Mouse (Mus musculus) MEL (cell line): ENCODE measurements around the gene Fkbp14.

Experiments
- CHD2 ChIP-seq: IDR thresholded peaks from 2 replicates; pipeline ENCODE4 v1.6.1; 2011; ENCODE audit warnings: low read length, improper control_type of control experiment
- CTCF ChIP-seq, 3 experiments: IDR thresholded peaks in 2 of 3; conservative IDR thresholded peaks in 1 of 3; 2 replicates each; pipeline ENCODE4 v1.5.1; 2011 to 2012; ENCODE audit warnings: low read length in 3 of 3, low read depth in 2 of 3, mild to moderate bottlenecking in 2 of 3, improper control_type of control experiment in 1 of 3, inconsistent platforms in 1 of 3, mixed read lengths in 1 of 3, moderate library complexity in 1 of 3; ENCODE audit not compliant: control insufficient read depth in 1 of 3, insufficient read depth in 1 of 3, poor library complexity in 1 of 3, severe bottlenecking in 1 of 3
- E2F4 ChIP-seq: IDR thresholded peaks from 2 replicates; pipeline ENCODE4 v1.6.1; 2011; ENCODE audit warnings: low read depth, low read length, improper control_type of control experiment, borderline replicate concordance
- EP300 ChIP-seq, 2 experiments: IDR thresholded peaks; 2 replicates each; pipeline ENCODE4 v1.6.1; 2011; ENCODE audit warnings: improper control_type of control experiment in 2 of 2, low read length in 2 of 2, low read depth in 1 of 2, mild to moderate bottlenecking in 1 of 2
- HCFC1 ChIP-seq: IDR thresholded peaks from 2 replicates; pipeline ENCODE4 v1.6.1; 2012; ENCODE audit warnings: low read depth, mild to moderate bottlenecking, inconsistent platforms, low read length, improper control_type of control experiment, moderate library complexity
- MAFK ChIP-seq: IDR thresholded peaks from 2 replicates; pipeline ENCODE4 v1.6.1; 2011; ENCODE audit warnings: low read depth, mild to moderate bottlenecking, low read length, improper control_type of control experiment, borderline replicate concordance
- MEF2A ChIP-seq: IDR thresholded peaks from 2 replicates; pipeline ENCODE4 v1.6.1; 2014; ENCODE audit warnings: low read depth, mild to moderate bottlenecking, inconsistent platforms, low read length, improper control_type of control experiment; ENCODE audit not compliant: poor library complexity, insufficient replicate concordance, severe bottlenecking; ENCODE audit errors: extremely low read depth
- POLR2A ChIP-seq, 2 experiments: IDR thresholded peaks; 2 replicates each; pipeline ENCODE4 v1.6.1; 2011 to 2012; ENCODE audit warnings: low read length in 2 of 2, mild to moderate bottlenecking in 2 of 2, control low read depth in 1 of 2, improper control_type of control experiment in 1 of 2, low read depth in 1 of 2, moderate library complexity in 1 of 2; ENCODE audit not compliant: control insufficient read depth in 1 of 2, insufficient read depth in 1 of 2, poor library complexity in 1 of 2
- RAD21 ChIP-seq: IDR thresholded peaks from 2 replicates; pipeline ENCODE4 v1.6.1; 2011; ENCODE audit warnings: mild to moderate bottlenecking, low read depth, low read length, improper control_type of control experiment
- SIN3A ChIP-seq: IDR thresholded peaks from 2 replicates; pipeline ENCODE4 v1.6.1; 2012; ENCODE audit warnings: low read length, improper control_type of control experiment, inconsistent platforms
- TAL1 ChIP-seq: IDR thresholded peaks from 2 replicates; pipeline ENCODE4 v1.6.1; 2012; ENCODE audit warnings: mild to moderate bottlenecking, inconsistent platforms, low read length, moderate library complexity, mixed read lengths
- USF2 ChIP-seq, 2 experiments: IDR thresholded peaks; 2 replicates each; pipeline ENCODE4 v1.6.1; 2011 to 2012; ENCODE audit warnings: improper control_type of control experiment in 2 of 2, low read length in 2 of 2, borderline replicate concordance in 1 of 2, inconsistent platforms in 1 of 2, low read depth in 1 of 2, mild to moderate bottlenecking in 1 of 2; ENCODE audit not compliant: insufficient read depth in 1 of 2
- ZMIZ1 ChIP-seq: IDR thresholded peaks from 2 replicates; pipeline ENCODE4 v1.6.1; 2012; ENCODE audit warnings: low read depth, mild to moderate bottlenecking, inconsistent platforms, low read length, improper control_type of control experiment, moderate library complexity

- TF ChIP-seq MAFK (no peak), CTCF (IDR thresholded peaks at IDR 0.05 in 2 of 3, conservative IDR thresholded peaks at IDR 0.05 in 1 of 3; ENCODE audit: control insufficient read depth in 1 of 3, insufficient read depth in 1 of 3, low read depth in 2 of 3, low read length in 3 of 3, poor library complexity in 1 of 3, severe bottlenecking in 1 of 3) (no peak), MEF2A (no peak), CHD2 (no peak), HCFC1 (no peak), TAL1 (no peak), POLR2A (IDR thresholded peaks at IDR 0.05; ENCODE audit: control insufficient read depth in 1 of 2, insufficient read depth in 1 of 2, low read depth in 1 of 2, low read length in 2 of 2, poor library complexity in 1 of 2) (no peak), RAD21 (no peak), SIN3A (no peak), ZMIZ1 (no peak), EP300 (IDR thresholded peaks at IDR 0.05; ENCODE audit: low read depth in 1 of 2, low read length in 2 of 2) (no peak), USF2 (IDR thresholded peaks at IDR 0.05; ENCODE audit: borderline replicate concordance in 1 of 2, insufficient read depth in 1 of 2, low read depth in 1 of 2, low read length in 2 of 2) (no peak), E2F4 (no peak)
Observed at GRCm38 (mm10) chr6:54573218-54573955, 23.7 kb downstream of the Fkbp14 start.
